Mouse (Mus musculus) small intestine, adult 2 months (tissue): Measurements from ENCODE around the gene Cfap73. TPM values are rescaled to one million over a fixed set of nuclear protein-coding genes. Genes with fewer than 3 reads are reported as not detected.

Experiments
- H3K27ac ChIP-seq: fragments of 200-500 bp; 2 replicates; pipeline ENCODE4 v1.5.1; 2012; ENCODE audit warnings: low read depth, low read length, control low read depth, inconsistent platforms; ENCODE audit not compliant: insufficient read depth
- H3K27me3 ChIP-seq: fragments of 200-500 bp; 2 replicates; pipeline ENCODE4 v1.6.1; 2012; ENCODE audit warnings: mild to moderate bottlenecking, moderate library complexity, low read length, inconsistent platforms; ENCODE audit not compliant: control insufficient read depth, insufficient read depth
- H3K36me3 ChIP-seq: fragments of 200-500 bp; 2 replicates; pipeline ENCODE4 v1.6.1; 2012; ENCODE audit warnings: mild to moderate bottlenecking, low read length, control low read depth, inconsistent platforms; ENCODE audit not compliant: control insufficient read depth, insufficient read depth
- H3K4me1 ChIP-seq: fragments of 200-500 bp; 2 replicates; pipeline ENCODE4 v1.6.1; 2012; ENCODE audit warnings: low read length, inconsistent platforms, mixed read lengths; ENCODE audit not compliant: control insufficient read depth, insufficient read depth, insufficient read length
- H3K4me3 ChIP-seq: fragments of 200-500 bp; 2 replicates; pipeline ENCODE4 v1.5.1; 2012; ENCODE audit warnings: low read depth, mild to moderate bottlenecking, control low read depth, inconsistent platforms, low read length, moderate library complexity
- CTCF ChIP-seq: fragments of 200-500 bp; IDR thresholded peaks from 2 replicates; pipeline ENCODE4 v1.5.1; 2012; ENCODE audit warnings: low read depth, mild to moderate bottlenecking, control low read depth, inconsistent platforms, low read length, moderate library complexity, mixed read lengths; ENCODE audit not compliant: insufficient replicate concordance, insufficient read length; ENCODE audit errors: extremely low read depth
- POLR2A ChIP-seq: fragments of 200-500 bp; IDR thresholded peaks from 2 replicates; pipeline ENCODE4 v1.6.1; 2012; ENCODE audit warnings: low read depth, mild to moderate bottlenecking, control low read depth, inconsistent platforms, low read length, moderate library complexity
- WGBS: fragments of 180-500 bp; shearing (Covaris S2); methylation state at CpG from one replicate; pipeline ENCODE4 v1.1.7; 2018; 5-methylcytosine and 5-hydroxymethylcytosine counted together
- polyA plus RNA-seq: library from polyadenylated mRNA; depleted of rRNA; stranded (reverse); fragments of >200 nt; gene quantifications from 2 replicates; pipeline ENCODE4 v1.2.3, GENCODE M21; 2012

Gene Cfap73
- polyA plus RNA-seq, 1 experiment = not detected

DNA sequence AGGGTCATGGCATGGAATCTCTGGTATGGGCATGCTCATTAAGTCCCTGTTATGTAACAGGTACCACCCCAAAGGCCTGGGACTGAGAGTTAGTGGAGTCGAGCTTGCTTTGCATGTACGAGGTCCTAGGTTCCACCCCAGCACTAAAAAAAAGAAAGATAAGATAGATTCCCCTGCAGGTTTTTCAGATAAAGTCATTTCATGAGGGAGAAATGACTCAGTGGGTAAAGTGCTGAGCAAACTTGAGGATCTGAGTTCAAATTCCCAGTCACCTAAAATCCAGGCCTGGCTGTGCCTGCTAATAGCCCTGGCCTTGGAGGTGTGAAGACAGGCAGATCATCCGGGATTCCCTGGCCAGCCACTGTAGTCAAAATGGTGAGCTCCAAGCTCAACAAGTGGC lies 37.8 kb upstream of the Cfap73 start:
- TF ChIP-seq CTCF (no peak), POLR2A (no peak)
- no peaks in the 10 kb centered on the region for H3K36me3 ChIP-seq
- H3K27me3 ChIP-seq = no peaks in the 10 kb centered on the region
- H3K4me3 ChIP-seq = no peak overlapping the region
- H3K27ac ChIP-seq = no peak overlapping the region
- no peaks in the 10 kb centered on the region for H3K4me1 ChIP-seq
- 44% methylated on average over 3 of the region's 3 CpGs for WGBS

DNA sequence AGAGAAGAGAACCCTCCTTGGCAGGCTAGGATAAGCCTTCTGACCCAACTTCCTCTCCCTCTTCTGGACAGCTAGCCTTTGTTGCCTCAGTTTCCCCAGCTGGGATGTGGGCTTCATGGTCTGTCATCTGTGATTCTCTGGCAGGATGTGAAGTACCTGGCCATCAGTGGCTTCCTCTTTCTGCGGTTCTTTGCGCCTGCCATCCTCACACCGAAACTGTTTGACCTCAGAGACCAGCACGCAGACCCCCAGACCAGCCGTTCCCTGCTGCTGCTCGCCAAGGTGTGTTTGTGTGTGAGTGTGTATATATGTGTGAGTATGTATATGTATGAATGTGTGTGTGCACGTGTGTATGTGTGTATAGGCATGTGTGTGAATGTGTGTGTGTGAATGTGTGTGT lies 36.1 kb upstream of the Cfap73 start:
- H3K27ac ChIP-seq = no peak overlapping the region
- 80% methylated on average over 7 of the region's 7 CpGs for WGBS

DNA sequence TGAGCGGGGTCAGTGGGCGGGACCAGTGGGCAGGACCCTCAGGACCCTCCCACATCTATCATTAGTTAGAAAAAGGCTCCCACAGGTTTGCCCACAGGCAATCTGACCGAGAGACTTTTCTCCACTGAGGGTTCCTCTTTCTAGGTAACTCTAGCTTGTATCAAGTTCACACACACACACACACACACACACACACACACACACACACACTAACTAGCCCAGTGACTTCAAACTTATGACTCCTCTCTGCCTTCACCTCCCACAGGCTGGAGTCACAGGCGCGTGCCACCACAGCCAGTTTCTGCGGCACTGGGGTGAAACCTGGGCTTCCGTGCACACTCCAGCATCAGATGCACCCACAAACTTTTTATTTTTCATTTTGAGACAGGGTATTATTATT lies 34.7 kb upstream of the Cfap73 start:
- Histone ChIP-seq H3K27me3 (no peaks in the 10 kb centered on the region), H3K27ac (no peak overlapping the region), H3K36me3 (no peaks in the 10 kb centered on the region), H3K4me3 (no peak overlapping the region), H3K4me1 (no peaks in the 10 kb centered on the region)
- TF ChIP-seq POLR2A (no peak), CTCF (no peak)
- 72% methylated on average over 7 of the region's 7 CpGs for WGBS

More for the DNA sequence above, 36.1 kb upstream of the Cfap73 start:
- TF ChIP-seq CTCF (no peak), POLR2A (no peak)
- Histone ChIP-seq H3K4me3 (no peak overlapping the region), H3K4me1 (no peaks in the 10 kb centered on the region), H3K36me3 (no peaks in the 10 kb centered on the region), H3K27me3 (no peaks in the 10 kb centered on the region)

DNA sequence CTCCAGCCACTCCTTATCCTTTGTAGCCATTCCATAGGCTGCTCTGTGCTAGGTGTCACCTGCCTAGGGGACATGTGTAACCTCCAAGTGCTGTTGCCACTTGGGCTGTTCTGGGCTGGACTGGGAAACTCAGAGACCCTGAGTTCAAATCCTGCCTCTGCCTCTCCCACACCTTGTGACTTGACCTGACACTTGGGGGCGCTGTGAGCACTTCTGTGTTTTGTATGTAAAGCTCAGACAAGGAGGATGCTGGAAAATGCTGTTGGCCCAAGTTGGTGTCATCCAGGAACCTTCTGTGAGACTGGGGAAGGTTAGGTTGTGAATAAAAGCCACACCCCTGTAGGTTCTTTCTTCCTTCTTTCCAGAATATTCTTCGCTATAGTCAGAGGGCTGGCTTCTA lies 30.9 kb upstream of the Cfap73 start:
- H3K27me3 ChIP-seq = no peaks in the 10 kb centered on the region
- no peak overlapping the region for H3K27ac ChIP-seq
- H3K36me3 ChIP-seq = no peaks in the 10 kb centered on the region
- H3K4me3 ChIP-seq = no peak overlapping the region
- H3K4me1 ChIP-seq = no peaks in the 10 kb centered on the region
- TF ChIP-seq POLR2A = no peak
- no peak for TF ChIP-seq CTCF
- WGBS = 46% methylated on average over 2 of the region's 2 CpGs

DNA sequence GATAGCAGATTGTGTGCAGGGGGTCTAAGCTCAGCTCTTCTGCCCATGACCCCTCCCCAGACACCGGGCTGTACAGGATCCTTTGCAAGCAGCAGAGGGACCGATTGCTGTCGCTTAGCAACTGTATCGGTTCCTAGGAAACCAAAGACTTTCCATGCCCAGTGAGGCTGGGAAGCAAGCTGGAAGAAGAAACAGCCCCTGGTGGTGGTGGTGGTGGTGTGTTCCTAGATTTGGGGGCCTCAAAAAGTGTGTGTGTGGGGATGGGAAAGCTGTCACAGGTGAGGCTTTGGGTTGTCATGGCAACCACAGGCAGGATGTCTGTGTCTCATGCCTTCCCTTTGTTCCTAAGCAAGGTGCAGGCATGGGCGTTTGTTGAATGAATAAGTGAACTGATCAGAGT lies 26.8 kb upstream of the Cfap73 start:
- TF ChIP-seq CTCF (no peak), POLR2A (no peak)
- H3K36me3 ChIP-seq = no peaks in the 10 kb centered on the region
- no peaks in the 10 kb centered on the region for H3K27me3 ChIP-seq
- H3K27ac ChIP-seq = no peak overlapping the region
- no peak overlapping the region for H3K4me3 ChIP-seq
- 30% methylated on average over 5 of the region's 5 CpGs for WGBS
- no peaks in the 10 kb centered on the region for H3K4me1 ChIP-seq

DNA sequence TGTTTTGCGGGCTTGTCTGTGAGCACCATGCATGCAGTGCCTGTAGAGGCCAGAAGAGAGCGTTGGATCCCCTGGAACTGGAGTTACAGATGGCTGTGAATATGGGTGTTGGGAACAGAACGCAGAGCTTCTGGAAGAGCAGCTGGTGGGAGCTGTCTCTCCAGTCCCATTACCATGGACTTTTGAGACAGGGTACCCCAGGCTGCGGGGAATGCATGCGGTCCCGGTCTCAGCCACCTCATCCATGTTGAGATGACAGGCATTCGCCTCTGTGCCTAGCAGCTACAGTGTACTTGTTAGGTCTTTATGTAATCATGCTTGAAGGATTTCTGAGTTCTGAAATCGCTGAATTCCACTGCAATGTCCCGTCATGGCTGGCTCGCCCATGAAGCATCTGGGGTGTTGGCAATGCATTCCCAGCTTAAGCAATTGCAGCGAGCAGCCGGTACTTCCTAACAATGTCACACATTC lies 22.3 kb upstream of the Cfap73 start:
- WGBS = 79% methylated on average over 12 of the region's 12 CpGs
- H3K27me3 ChIP-seq = no peaks in the 10 kb centered on the region
- TF ChIP-seq CTCF = no peak
- TF ChIP-seq POLR2A = no peak
- peaks cover 3% of the 10 kb centered on the region for H3K4me1 ChIP-seq
- H3K36me3 ChIP-seq = no peaks in the 10 kb centered on the region
- H3K27ac ChIP-seq = no peak overlapping the region
- H3K4me3 ChIP-seq = no peak overlapping the region

DNA sequence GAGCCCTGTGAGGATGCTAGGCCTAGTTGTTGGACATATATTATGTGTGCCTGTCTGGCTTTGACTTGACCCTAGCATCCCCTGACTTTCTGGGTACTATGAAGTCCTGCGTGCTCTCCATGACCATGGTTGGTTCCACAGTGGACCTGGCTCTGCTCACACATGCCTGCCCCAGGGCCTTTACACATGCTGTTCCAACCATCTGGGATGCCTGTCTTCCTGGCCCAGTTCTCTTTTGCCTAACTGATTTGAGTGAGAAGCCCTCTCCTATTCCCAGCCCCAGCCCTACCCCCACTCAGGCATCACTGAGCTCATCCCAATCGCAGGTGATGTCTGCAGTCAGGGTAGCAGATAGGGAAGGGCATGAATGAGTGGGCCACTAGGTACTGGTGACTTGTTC lies 19.8 kb upstream of the Cfap73 start:
- 88% methylated on average over 2 of the region's 2 CpGs for WGBS
- Histone ChIP-seq H3K27me3 (peaks cover 7% of the 10 kb centered on the region; the same call in 1 of the 2 replicates), H3K4me1 (peaks cover 9% of the 10 kb centered on the region), H3K27ac (no peak overlapping the region), H3K4me3 (no peak overlapping the region), H3K36me3 (no peaks in the 10 kb centered on the region)
- TF ChIP-seq POLR2A (no peak), CTCF (no peak)
